Mouse (Mus musculus): ENCODE data around the gene Atxn7l1. TPM values are rescaled to one million over a fixed set of nuclear protein-coding genes. Genes with fewer than 3 reads are reported as not detected.
A peak's percentile ranks its signal among the peaks of the same experiment; 100 is the strongest.

The Atxn7l1 gene
- polyA plus RNA-seq, 1 experiment, result 90.6 TPM

DNA sequence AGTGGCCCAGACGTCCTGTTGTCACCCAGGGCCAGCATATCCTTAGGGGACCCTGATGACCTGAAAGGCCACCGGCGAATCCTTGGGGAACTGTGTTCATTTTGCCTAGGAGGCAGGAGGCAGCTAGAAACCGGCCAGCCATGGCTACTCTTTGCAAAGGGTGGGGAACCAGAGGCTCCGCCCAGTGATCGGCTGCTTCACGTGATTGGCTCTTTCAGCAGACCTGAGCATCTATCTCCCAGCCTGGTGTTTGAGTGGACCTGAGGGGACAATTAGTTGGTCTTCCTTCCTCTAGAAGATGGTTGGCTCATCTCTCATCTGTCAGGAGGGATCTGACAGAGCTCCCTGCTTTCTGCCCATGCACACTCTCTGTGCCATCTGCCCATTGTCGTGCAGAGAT, 19.2 kb downstream of the Atxn7l1 start:
- H3K27ac ChIP-seq (ENCODE audit: insufficient read depth, low read depth, low read length), result no peak overlapping the region
- TF ChIP-seq CTCF (IDR thresholded peaks at IDR 0.05; ENCODE audit: low read depth, low read length) (no peak), POLR2A (IDR thresholded peaks at IDR 0.05; ENCODE audit: borderline replicate concordance, low read depth, low read length) (no peak)
- peaks cover 45% of the 10 kb centered on the region for H3K4me1 ChIP-seq (ENCODE audit: control insufficient read depth, insufficient read depth, low read length)
- H3K4me3 ChIP-seq (ENCODE audit: insufficient read depth, low read length), result no peak overlapping the region

DNA sequence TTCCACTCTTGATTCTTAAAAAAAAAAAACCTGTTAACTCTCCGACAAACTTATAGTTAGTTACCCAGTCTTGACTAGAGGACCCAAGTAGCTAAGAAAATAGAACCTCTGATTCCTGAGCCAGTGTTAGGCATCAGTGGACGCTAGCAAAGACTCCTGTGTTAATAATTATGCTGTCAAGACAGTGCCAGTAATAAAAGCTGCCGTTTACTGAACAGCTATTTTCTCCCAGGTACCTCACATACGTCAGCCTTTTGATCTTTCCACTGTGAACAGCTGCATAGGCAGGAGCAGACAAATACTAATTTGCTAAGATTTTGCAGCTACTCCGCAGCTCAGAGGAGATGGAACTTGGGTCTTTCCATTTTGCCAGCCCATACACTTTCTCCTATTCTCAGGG, 20.1 kb downstream of the Atxn7l1 start:
- Histone ChIP-seq H3K27ac (ENCODE audit: insufficient read depth, low read depth, low read length) (no peak overlapping the region), H3K4me1 (ENCODE audit: control insufficient read depth, insufficient read depth, low read length) (peaks cover 50% of the 10 kb centered on the region), H3K4me3 (ENCODE audit: insufficient read depth, low read length) (no peak overlapping the region)
- no peak for TF ChIP-seq POLR2A (IDR thresholded peaks at IDR 0.05; ENCODE audit: borderline replicate concordance, low read depth, low read length)
- no peak for TF ChIP-seq CTCF (IDR thresholded peaks at IDR 0.05; ENCODE audit: low read depth, low read length)

GRCm38 (mm10) chr12:33168491-33168890, 21.0 kb downstream of the Atxn7l1 start:
- H3K4me3 ChIP-seq (ENCODE audit: insufficient read depth, low read length), result no peak overlapping the region
- TF ChIP-seq POLR2A (IDR thresholded peaks at IDR 0.05; ENCODE audit: borderline replicate concordance, low read depth, low read length) (no peak), CTCF (IDR thresholded peaks at IDR 0.05; ENCODE audit: low read depth, low read length) (no peak)
- peaks cover 57% of the 10 kb centered on the region for H3K4me1 ChIP-seq (ENCODE audit: control insufficient read depth, insufficient read depth, low read length)
- H3K27ac ChIP-seq (ENCODE audit: insufficient read depth, low read depth, low read length), result no peak overlapping the region

DNA sequence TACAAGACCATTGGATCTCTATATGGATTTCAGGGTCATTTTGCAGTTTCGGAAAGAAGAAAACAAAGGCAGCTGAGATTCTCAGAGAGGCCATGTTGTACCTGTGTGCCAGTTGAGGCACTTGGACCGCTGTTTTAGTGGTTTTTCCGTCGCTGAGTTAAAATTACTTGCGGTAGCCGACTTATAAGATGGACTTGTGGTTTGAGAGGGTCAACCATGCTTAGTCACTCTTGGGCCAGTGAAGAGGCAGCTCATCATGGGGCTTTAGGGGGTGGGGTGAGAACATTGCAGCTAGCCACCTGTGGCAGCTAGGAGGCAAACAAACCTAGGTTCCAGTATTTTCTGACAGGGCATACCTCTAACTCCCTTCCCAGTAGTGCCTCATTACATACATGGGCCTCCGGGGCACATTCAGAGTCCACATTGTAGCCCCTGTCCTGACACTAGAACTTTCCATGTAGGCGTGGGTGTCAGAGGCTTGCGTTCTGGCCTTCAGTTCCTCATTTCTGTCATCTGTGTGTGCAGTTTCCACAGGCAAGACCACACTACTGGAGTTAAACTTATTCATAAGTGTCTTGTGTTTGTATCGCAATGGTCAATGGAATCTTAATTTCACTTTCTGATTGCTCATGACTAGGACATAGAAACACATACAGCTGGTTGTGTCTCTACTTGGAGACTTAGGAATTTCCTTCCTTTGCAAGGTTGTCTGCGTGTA, 22.4 kb downstream of the Atxn7l1 start:
- peaks cover 59% of the 10 kb centered on the region for H3K4me1 ChIP-seq (ENCODE audit: control insufficient read depth, insufficient read depth, low read length)
- peak overlapping the region; percentile 16 for H3K4me3 ChIP-seq (ENCODE audit: insufficient read depth, low read length)
- H3K27ac ChIP-seq (ENCODE audit: insufficient read depth, low read depth, low read length), result peak overlapping the region; percentile 43
- TF ChIP-seq POLR2A (IDR thresholded peaks at IDR 0.05; ENCODE audit: borderline replicate concordance, low read depth, low read length) (no peak), CTCF (IDR thresholded peaks at IDR 0.05; ENCODE audit: low read depth, low read length) (no peak)

DNA sequence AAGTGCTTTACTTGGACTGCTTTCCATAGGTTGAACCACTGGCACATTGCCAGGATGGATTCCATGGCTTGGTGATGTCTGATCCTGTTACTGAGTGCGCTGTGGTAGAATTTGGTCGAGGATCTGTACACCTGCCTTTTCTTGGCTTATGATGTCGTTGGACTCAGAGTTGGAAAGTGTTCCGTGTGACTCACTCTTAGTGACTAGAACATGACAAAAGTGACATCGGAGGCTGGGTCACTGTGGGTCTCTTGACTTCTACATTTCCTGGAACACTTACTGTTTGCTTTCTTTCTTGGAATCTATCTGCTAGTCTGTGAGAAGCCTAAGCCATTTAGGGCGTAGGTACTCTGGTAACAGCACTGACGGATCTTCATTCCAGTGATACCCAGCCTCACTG, 23.3 kb downstream of the Atxn7l1 start:
- no peak for TF ChIP-seq POLR2A (IDR thresholded peaks at IDR 0.05; ENCODE audit: borderline replicate concordance, low read depth, low read length)
- TF ChIP-seq CTCF (IDR thresholded peaks at IDR 0.05; ENCODE audit: low read depth, low read length), result no peak
- H3K4me1 ChIP-seq (ENCODE audit: control insufficient read depth, insufficient read depth, low read length), result peaks cover 66% of the 10 kb centered on the region
- H3K4me3 ChIP-seq (ENCODE audit: insufficient read depth, low read length), result no peak overlapping the region
- no peak overlapping the region for H3K27ac ChIP-seq (ENCODE audit: insufficient read depth, low read depth, low read length)

GRCm38 (mm10) chr12:33172926-33173325, 25.4 kb downstream of the Atxn7l1 start:
- H3K4me3 ChIP-seq (ENCODE audit: insufficient read depth, low read length), result no peak overlapping the region
- peaks cover 67% of the 10 kb centered on the region for H3K4me1 ChIP-seq (ENCODE audit: control insufficient read depth, insufficient read depth, low read length)
- no peak overlapping the region for H3K27ac ChIP-seq (ENCODE audit: insufficient read depth, low read depth, low read length)
- no peak for TF ChIP-seq CTCF (IDR thresholded peaks at IDR 0.05; ENCODE audit: low read depth, low read length)
- no peak for TF ChIP-seq POLR2A (IDR thresholded peaks at IDR 0.05; ENCODE audit: borderline replicate concordance, low read depth, low read length)

GRCm38 (mm10) chr12:33173720-33174141, 26.2 kb downstream of the Atxn7l1 start:
- Histone ChIP-seq H3K4me1 (ENCODE audit: control insufficient read depth, insufficient read depth, low read length) (peaks cover 62% of the 10 kb centered on the region), H3K4me3 (ENCODE audit: insufficient read depth, low read length) (no peak overlapping the region), H3K27ac (ENCODE audit: insufficient read depth, low read depth, low read length) (no peak overlapping the region)
- no peak for TF ChIP-seq CTCF (IDR thresholded peaks at IDR 0.05; ENCODE audit: low read depth, low read length)
- TF ChIP-seq POLR2A (IDR thresholded peaks at IDR 0.05; ENCODE audit: borderline replicate concordance, low read depth, low read length), result no peak

- TF ChIP-seq CTCF (IDR thresholded peaks at IDR 0.05; ENCODE audit: low read depth, low read length) (no peak), POLR2A (IDR thresholded peaks at IDR 0.05; ENCODE audit: borderline replicate concordance, low read depth, low read length) (no peak)
- Histone ChIP-seq H3K4me1 (ENCODE audit: control insufficient read depth, insufficient read depth, low read length) (peaks cover 58% of the 10 kb centered on the region), H3K27ac (ENCODE audit: insufficient read depth, low read depth, low read length) (no peak overlapping the region), H3K4me3 (ENCODE audit: insufficient read depth, low read length) (no peak overlapping the region)
These were observed 26.7 kb downstream of the Atxn7l1 start for GRCm38 (mm10) chr12:33174171-33174570.

- no peak for TF ChIP-seq POLR2A (IDR thresholded peaks at IDR 0.05; ENCODE audit: borderline replicate concordance, low read depth, low read length)
- no peak for TF ChIP-seq CTCF (IDR thresholded peaks at IDR 0.05; ENCODE audit: low read depth, low read length)
- H3K4me1 ChIP-seq (ENCODE audit: control insufficient read depth, insufficient read depth, low read length), result peaks cover 52% of the 10 kb centered on the region
- H3K4me3 ChIP-seq (ENCODE audit: insufficient read depth, low read length), result no peak overlapping the region
- no peak overlapping the region for H3K27ac ChIP-seq (ENCODE audit: insufficient read depth, low read depth, low read length)
These were observed 27.3 kb downstream of the Atxn7l1 start for GRCm38 (mm10) chr12:33174675-33175357.

Data from bone marrow macrophage, adult 2 months (primary cell).